Mouse (Mus musculus) neutrophil, adult 5-6 weeks (primary cell): Measurements from ENCODE around the gene Nrg4. TPM values are rescaled to one million over a fixed set of nuclear protein-coding genes. Genes with fewer than 3 reads are reported as not detected.

Experiments used
- ATAC-seq: fragments of 151-379, 151-347 bp; 2 replicates; pipeline ENCODE4 v1.8.0; 2017; ENCODE audit warnings: mild to moderate bottlenecking, moderate TSS enrichment; ENCODE audit not compliant: insufficient number of reproducible peaks, poor library complexity, low FRiP score, severe bottlenecking; ENCODE audit errors: extremely low read depth
- total RNA-seq: library from RNA; stranded (forward); fragments of 200-1000 nt; gene quantifications from 2 replicates; pipeline ENCODE4 v1.2.3, GENCODE M21; 2017

The Nrg4 gene
- total RNA-seq, 1 experiment from 2014 or later = 0.47 TPM

- no peak for ATAC-seq
Observed at GRCm38 (mm10) chr9:55325061-55325460, 1.6 kb downstream of the Nrg4 start.

DNA sequence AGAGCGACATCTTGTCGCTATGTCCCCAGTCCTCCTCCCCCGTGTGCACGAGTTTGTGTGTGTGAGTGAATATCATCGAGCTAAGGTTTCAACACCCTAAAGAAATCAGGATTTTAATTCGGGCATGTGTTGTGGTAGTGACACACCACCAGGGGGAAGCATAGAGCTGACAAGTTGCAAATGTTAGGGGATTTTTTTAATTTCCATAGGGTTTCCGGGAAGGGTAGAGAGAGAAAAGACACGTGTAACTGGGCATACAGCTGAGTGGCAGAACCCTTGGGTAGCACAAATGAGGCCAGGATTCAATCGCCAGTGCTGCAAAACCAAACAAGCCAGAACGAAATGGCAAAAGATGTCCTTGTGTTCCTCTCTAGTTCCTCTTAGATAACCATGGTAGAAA lies 2.1 kb downstream of the Nrg4 start:
- ATAC-seq = no peak

GRCm38 (mm10) chr9:55324085-55324484 lies 2.6 kb downstream of the Nrg4 start:
- ATAC-seq = no peak

- ATAC-seq = no peak
Observed at GRCm38 (mm10) chr9:55322641-55323040, 4.0 kb downstream of the Nrg4 start.

- no peak for ATAC-seq
Observed at GRCm38 (mm10) chr9:55313619-55314261, 12.9 kb downstream of the Nrg4 start.

DNA sequence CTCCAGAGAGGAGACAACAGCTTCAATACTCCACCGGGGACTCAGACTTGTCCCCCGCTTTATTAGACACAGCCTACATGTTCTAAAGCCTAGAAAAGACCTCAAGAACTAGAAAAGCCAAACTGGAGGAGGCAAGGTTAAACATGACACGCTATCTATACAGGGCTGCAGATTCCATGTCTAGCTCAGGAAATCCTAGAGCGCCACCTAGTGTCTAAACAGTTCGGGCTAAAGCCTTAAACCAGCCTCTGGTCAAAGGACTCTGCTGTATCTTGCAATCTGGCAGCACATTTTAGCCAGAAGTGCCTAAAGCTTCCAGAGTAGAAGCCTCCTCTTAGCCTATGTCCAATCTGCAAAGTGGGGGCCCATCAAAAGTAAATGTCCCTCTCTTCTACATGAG lies 15.1 kb downstream of the Nrg4 start:
- ATAC-seq = peak; percentile 63

DNA sequence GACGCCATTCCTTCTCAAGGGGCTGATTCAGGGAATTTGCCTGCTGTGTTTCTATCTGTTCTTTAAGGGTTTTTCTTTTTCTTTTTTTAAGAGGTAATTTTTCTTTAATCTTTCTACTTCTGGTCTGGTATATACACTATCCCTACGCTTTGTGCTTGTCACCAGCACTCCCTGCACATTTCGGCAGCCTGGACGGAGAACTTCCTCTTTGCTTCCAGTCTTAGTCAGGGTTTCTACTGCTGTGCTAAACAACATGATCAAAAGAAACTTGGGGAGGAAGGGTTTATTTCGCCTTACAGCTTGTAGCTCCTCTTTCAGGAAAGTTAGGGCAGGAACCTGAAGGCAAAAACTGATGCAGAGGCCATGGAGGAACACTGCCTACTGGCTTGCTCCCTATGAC lies 18.2 kb downstream of the Nrg4 start:
- ATAC-seq = no peak

DNA sequence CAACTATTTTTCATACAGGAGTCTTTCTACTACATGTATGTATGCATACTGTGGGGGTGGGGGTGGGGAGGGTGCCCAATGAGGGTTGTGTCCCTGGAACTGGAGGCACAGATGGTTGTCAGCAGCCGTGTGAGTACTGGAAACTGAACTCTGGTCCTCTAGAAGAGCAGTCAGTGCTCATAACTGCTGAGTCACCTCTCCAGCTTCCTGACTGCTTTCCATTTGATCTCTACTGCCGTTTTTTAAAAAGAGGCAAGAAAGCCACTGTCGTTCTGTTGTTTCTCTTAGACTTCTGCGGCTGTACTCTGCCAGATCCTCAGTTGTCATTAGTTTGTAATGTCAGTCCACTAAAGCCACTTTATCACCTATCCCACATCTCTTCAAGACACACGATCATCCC lies 19.1 kb downstream of the Nrg4 start:
- no peak for ATAC-seq

DNA sequence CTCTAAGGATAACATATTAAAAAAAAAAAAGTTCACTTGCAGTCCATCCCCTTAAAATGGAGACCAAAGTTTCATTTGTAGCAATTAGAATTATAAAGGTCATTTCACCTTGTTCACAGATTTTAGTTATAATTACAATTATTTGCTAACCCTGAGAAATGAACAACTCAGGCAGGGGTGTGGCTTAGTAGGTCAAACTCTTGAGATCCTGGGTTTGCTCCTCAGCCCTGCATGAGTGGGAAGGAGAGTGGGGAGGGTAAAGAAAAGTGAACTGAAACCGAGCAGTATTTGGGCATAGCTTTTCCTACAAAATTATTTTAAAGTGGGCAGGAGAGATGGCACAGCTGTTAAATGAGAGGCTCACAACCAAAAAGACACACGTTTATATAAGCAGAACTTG lies 19.6 kb downstream of the Nrg4 start:
- ATAC-seq = no peak

- no peak for ATAC-seq
Observed at GRCm38 (mm10) chr9:55296221-55296620, 30.4 kb downstream of the Nrg4 start.

GRCm38 (mm10) chr9:55291966-55292365 lies 34.7 kb downstream of the Nrg4 start:
- no peak for ATAC-seq

DNA sequence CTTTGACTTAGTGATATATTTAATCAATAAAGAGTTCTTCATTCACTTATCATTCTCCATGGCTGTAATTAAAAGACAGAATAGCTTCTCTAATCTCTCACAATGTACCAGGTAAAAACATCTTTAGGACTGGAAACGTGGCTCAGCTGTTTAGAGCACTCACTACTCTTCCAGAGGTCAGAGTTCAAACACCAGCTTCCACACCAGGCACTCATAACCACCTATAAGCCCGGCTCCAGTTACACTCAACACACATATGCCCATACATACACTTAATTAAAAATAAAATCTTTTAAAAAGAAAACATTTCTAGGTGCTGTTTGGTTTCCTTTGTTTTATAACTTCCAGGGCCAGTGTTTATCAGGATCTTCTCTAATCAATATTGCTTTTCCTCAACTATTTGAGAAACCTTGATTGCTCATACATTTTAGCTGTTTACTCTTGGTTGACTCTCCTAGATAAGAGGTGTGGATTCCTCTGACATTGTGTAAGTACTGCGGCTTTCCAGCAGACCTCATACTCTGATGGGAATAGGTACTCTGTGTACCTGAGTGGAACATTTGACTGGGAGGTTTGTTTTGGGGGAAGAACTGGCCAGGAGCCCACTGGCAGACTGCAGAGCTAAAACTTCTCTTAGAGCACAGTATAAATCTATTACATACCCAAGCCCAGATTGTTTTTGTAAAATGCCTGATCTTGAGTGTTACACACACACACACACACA lies 37.0 kb downstream of the Nrg4 start:
- no peak for ATAC-seq

DNA sequence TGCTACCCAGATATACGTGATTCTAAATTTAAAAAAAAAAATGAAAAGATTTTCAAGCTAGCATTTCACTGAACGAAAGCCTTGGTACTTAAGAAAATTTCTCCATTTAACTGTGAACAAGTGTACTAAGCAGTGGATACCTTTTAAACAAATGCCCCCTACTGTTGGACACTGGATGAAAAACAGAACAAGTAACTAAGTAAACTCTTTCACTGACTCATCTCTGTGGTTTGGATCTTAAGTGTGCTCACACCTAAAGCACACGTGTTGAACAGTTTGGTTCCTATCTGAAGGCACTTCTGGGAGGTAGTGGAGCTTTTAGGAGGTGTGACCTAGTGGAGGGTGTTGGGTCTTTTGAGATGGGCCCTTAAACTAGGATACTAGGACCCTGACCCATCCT lies 41.4 kb downstream of the Nrg4 start:
- ATAC-seq = no peak

DNA sequence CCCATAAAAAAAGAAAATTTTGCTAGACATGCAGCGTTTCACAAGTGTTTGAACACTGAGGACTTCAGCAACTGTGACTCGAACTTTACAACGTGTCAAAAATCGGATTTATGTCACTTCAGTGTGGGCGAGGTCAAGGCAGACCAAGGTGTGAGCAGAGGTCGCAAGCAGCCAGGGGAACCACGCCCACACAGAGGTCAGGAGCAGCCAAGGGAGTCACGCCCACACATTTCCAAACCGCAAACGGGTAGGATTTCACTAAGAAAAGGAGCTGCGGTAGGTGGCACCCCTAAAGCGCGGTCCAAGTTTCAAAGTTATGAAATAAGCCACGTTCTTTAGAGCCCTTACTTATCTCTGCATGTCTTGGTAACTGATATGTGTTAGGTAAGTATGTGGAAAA lies 43.1 kb downstream of the Nrg4 start:
- ATAC-seq = 0 out of 2 replicates have a peak, but pooled peaks have one; percentile 30

DNA sequence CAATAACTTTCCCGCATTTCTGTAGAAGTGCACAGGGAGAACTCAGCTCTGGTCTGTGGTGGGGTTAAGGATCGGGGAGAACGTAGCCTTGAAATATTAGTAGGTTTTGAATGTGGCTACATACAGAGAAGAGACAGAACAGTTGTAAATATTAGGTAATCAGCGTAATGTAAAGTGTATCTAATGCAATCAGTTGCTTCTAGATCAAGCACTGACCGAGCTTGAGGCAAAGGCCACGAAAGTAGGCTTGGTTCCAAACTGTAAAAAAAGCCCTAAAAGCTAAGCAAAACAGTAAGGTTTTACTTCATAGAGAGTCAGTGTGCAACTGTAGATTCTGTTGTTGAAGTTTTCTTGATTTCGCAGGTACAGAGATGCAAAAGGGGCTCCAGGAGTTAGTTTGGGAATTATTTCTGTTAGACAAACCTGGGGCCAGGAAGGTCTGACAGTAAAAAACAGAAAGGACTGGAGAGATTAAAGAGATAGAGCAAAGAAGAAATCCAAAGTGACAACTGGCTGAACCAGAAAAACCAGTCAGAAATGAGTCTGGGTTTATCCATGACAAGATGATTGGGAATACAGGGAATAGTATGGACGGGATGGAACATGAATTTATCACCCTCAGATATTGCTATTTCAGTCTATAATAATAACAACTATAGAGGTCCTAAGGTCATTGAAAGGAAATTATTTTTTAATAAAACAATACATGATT lies 47.4 kb downstream of the Nrg4 start:
- no peak for ATAC-seq

DNA sequence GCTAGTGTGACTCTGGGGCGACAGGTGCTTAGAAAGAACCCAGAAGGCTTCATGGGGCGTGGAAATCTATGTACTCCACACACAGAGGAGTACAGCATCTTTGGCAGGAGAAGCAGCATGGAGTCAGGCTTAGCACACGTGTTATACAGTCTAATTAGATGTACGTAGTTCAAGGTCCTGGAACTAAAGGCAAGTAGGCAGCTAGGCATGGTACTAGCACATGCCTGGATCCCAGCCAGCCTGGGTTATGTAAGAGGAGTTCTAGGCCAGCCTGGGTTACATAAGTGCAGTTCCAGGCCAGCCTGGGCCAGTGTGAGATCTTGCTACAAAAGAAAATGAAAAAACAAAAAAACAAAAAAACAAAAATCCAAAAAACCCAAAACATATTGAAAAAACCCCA lies 49.1 kb downstream of the Nrg4 start:
- no peak for ATAC-seq

DNA sequence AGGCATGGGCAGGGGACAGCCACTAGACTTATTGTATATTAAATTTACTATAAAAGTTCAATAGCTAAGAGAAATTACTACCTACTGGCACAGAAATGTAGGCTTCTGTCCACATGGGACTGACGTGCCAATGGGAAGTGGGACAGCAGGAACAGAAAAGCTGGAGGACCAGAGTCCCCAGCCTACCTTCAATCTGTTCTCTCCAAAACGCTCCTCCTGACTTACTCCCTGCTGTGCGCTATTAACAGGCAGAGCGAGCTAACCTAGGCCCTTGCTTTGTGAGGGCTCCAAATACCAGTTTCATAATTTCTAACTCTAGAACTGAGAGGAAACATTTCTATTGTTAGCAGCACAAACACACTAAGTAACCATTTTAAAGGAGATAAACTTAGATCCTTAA lies 52.7 kb downstream of the Nrg4 start:
- no peak for ATAC-seq

DNA sequence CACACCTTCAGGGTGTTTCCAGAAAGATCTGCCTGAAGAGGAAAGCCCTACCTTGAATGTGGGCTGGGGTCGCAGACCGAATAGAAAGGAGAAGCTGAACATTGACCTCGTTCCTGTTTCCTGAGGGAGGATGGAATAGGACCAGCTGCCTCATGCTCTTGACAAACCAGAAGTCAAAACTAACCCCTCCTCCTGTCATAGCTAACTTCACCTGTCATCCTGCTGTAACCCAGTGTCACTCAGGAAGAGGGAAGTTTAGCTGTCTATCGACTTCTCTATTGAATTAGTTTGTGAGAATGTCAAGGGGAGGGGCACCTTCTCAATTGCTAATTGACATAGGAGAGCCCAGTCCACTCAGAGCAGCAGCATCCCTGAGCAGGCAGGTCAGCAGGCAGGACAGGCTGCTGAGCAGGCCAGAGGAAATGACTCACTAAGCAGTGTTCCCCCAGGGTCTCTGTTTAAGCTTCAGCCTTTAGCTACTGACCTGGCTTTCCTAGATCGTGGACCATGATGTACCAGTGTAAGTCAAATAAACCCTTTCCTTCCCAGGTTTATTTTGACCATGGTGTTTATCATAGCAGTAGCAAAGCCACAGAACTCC lies 54.6 kb downstream of the Nrg4 start:
- ATAC-seq = no peak

DNA sequence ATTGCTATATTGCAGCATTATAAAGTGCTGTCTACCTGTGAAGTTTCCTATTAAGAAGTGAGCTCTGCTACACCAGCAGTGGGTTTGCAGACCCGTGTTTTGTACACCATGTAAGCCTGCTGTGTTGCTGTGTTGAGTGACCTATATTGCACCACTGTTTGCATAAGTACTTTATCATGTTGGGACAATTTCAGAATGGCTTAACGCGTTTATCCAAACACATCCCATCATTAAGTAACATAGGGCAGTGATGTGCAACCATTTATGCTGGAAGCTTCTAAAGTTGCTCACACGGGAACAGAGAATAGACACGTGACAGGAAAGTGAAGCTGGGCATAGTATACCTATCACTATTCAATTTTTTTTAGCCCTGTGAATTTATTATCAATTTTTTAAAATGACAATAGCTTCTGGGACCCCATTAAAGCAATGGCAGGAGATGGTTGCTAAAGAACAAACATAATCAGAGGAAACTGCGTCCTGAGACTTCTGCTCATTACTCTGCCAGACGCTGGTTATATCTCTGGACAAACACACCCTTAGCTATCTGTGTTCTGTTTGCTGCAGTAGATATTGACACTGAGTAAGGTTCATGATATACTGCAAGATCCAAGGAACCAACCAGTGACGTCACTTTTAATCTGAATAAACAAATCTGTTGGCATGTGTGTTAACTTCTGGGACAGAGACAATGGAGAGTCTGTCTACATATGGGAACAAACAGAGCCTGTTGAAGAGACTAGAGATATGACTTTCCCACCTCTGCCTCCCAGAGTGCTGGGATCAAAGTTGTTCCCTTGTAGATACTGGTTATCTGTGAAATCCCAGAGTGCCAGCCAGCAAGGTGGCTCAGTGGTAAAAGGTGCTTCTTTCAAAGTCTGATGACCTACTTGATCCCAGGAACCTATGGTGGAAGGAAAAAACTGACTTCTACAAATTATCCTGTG lies 62.0 kb downstream of the Nrg4 start:
- no peak for ATAC-seq
